Mouse (Mus musculus): ENCODE data around the gene Tma7.

GRCm38 (mm10) chr9:109056916-109057315, 25.5 kb downstream of the Tma7 start:
- TF ChIP-seq POLR2A (IDR thresholded peaks at IDR 0.05; ENCODE audit: control insufficient read depth in 1 of 2, insufficient read depth in 1 of 2, low read depth in 1 of 2, low read length in 2 of 2, poor library complexity in 1 of 2) (no peak), HCFC1 (IDR thresholded peaks at IDR 0.05; ENCODE audit: low read depth, low read length) (no peak), CTCF (IDR thresholded peaks at IDR 0.05 in 2 of 3, conservative IDR thresholded peaks at IDR 0.05 in 1 of 3; ENCODE audit: control insufficient read depth in 1 of 3, insufficient read depth in 1 of 3, low read depth in 2 of 3, low read length in 3 of 3, poor library complexity in 1 of 3, severe bottlenecking in 1 of 3) (no peak)

Measured in MEL (cell line).